Mouse (Mus musculus): Measurements from ENCODE around the gene H2al1e. TPM values are rescaled to one million over a fixed set of nuclear protein-coding genes. Genes with fewer than 3 reads are reported as not detected.
"Not testable (repeated sequence)": the region's sequence is repeated elsewhere in the genome, so short reads cannot be mapped to it uniquely, and the experiment has no call there.

H2al1e gene
- total RNA-seq, 1 experiment = not detected

- in situ Hi-C loops (cut with MboI; ENCODE audit: low sequenced_read_pairs in 2 of 2, unreplicated experiment in 2 of 2) = not testable (repeated sequence)
Observed at GRCm38 (mm10) chrX:11308524-11308923, 3.2 kb upstream of the H2al1e start, which contains the start of gene H2al1d. TSS of gene H2al1d (plus strand) at chrX:11308824.

GRCm38 (mm10) chrX:11314858-11315257 lies 3.1 kb downstream of the H2al1e start, which contains the start of gene H2al1f:
TSS of gene H2al1f (plus strand) at chrX:11315158.
- H3K9me3 ChIP-seq (ENCODE audit: control insufficient read depth, insufficient read depth, low read depth, low read length); in situ Hi-C loops (cut with MboI; ENCODE audit: low sequenced_read_pairs in 2 of 2, unreplicated experiment in 2 of 2); H3K4me1 ChIP-seq (ENCODE audit: control insufficient read depth in 2 of 2, insufficient read depth in 2 of 2, low read length in 2 of 2, poor library complexity in 1 of 2); H3K4me3 ChIP-seq (ENCODE audit: insufficient read depth in 1 of 2, low read depth in 1 of 2, low read length in 2 of 2, poor library complexity in 1 of 2, severe bottlenecking in 1 of 2); H3K27ac ChIP-seq (ENCODE audit: insufficient read depth, low read depth, low read length, poor library complexity, severe bottlenecking); H3K9ac ChIP-seq (ENCODE audit: insufficient read depth, low read depth, low read length, poor library complexity, severe bottlenecking); H3K36me3 ChIP-seq (ENCODE audit: control insufficient read depth, insufficient read depth, low read length, poor library complexity, severe bottlenecking); DNase-seq (ENCODE audit: low read depth, low spot score): not testable (repeated sequence)

More at GRCm38 (mm10) chrX:11308524-11308923, 3.2 kb upstream of the H2al1e start, which contains the start of gene H2al1d:
- DNase-seq (ENCODE audit: low read depth, low spot score); H3K36me3 ChIP-seq (ENCODE audit: control insufficient read depth, insufficient read depth, low read length, poor library complexity, severe bottlenecking); H3K4me1 ChIP-seq (ENCODE audit: control insufficient read depth in 2 of 2, insufficient read depth in 2 of 2, low read length in 2 of 2, poor library complexity in 1 of 2); H3K4me3 ChIP-seq (ENCODE audit: insufficient read depth in 1 of 2, low read depth in 1 of 2, low read length in 2 of 2, poor library complexity in 1 of 2, severe bottlenecking in 1 of 2); H3K27ac ChIP-seq (ENCODE audit: insufficient read depth, low read depth, low read length, poor library complexity, severe bottlenecking); H3K9me3 ChIP-seq (ENCODE audit: control insufficient read depth, insufficient read depth, low read depth, low read length); H3K9ac ChIP-seq (ENCODE audit: insufficient read depth, low read depth, low read length, poor library complexity, severe bottlenecking): not testable (repeated sequence)

GRCm38 (mm10) chrX:11317956-11318355 lies 6.2 kb downstream of the H2al1e start, which contains the start of gene H2al1g:
TSS of gene H2al1g (plus strand) at chrX:11318256.
- H3K4me1 ChIP-seq (ENCODE audit: control insufficient read depth in 2 of 2, insufficient read depth in 2 of 2, low read length in 2 of 2, poor library complexity in 1 of 2); H3K9me3 ChIP-seq (ENCODE audit: control insufficient read depth, insufficient read depth, low read depth, low read length); H3K27ac ChIP-seq (ENCODE audit: insufficient read depth, low read depth, low read length, poor library complexity, severe bottlenecking); H3K4me3 ChIP-seq (ENCODE audit: insufficient read depth in 1 of 2, low read depth in 1 of 2, low read length in 2 of 2, poor library complexity in 1 of 2, severe bottlenecking in 1 of 2); H3K36me3 ChIP-seq (ENCODE audit: control insufficient read depth, insufficient read depth, low read length, poor library complexity, severe bottlenecking); H3K9ac ChIP-seq (ENCODE audit: insufficient read depth, low read depth, low read length, poor library complexity, severe bottlenecking); in situ Hi-C loops (cut with MboI; ENCODE audit: low sequenced_read_pairs in 2 of 2, unreplicated experiment in 2 of 2); DNase-seq (ENCODE audit: low read depth, low spot score): not testable (repeated sequence)

GRCm38 (mm10) chrX:11321192-11321591 lies 9.5 kb downstream of the H2al1e start, which contains the start of gene H2al1h:
TSS of gene H2al1h (plus strand) at chrX:11321492.
- H3K4me1 ChIP-seq (ENCODE audit: control insufficient read depth in 2 of 2, insufficient read depth in 2 of 2, low read length in 2 of 2, poor library complexity in 1 of 2); H3K36me3 ChIP-seq (ENCODE audit: control insufficient read depth, insufficient read depth, low read length, poor library complexity, severe bottlenecking); H3K4me3 ChIP-seq (ENCODE audit: insufficient read depth in 1 of 2, low read depth in 1 of 2, low read length in 2 of 2, poor library complexity in 1 of 2, severe bottlenecking in 1 of 2); H3K9me3 ChIP-seq (ENCODE audit: control insufficient read depth, insufficient read depth, low read depth, low read length); H3K27ac ChIP-seq (ENCODE audit: insufficient read depth, low read depth, low read length, poor library complexity, severe bottlenecking); H3K9ac ChIP-seq (ENCODE audit: insufficient read depth, low read depth, low read length, poor library complexity, severe bottlenecking); in situ Hi-C loops (cut with MboI; ENCODE audit: low sequenced_read_pairs in 2 of 2, unreplicated experiment in 2 of 2); DNase-seq (ENCODE audit: low read depth, low spot score): not testable (repeated sequence)

- in situ Hi-C loops (cut with MboI; ENCODE audit: low sequenced_read_pairs in 2 of 2, unreplicated experiment in 2 of 2); DNase-seq (ENCODE audit: low read depth, low spot score); H3K4me3 ChIP-seq (ENCODE audit: insufficient read depth in 1 of 2, low read depth in 1 of 2, low read length in 2 of 2, poor library complexity in 1 of 2, severe bottlenecking in 1 of 2); H3K36me3 ChIP-seq (ENCODE audit: control insufficient read depth, insufficient read depth, low read length, poor library complexity, severe bottlenecking); H3K27ac ChIP-seq (ENCODE audit: insufficient read depth, low read depth, low read length, poor library complexity, severe bottlenecking); H3K4me1 ChIP-seq (ENCODE audit: control insufficient read depth in 2 of 2, insufficient read depth in 2 of 2, low read length in 2 of 2, poor library complexity in 1 of 2); H3K9ac ChIP-seq (ENCODE audit: insufficient read depth, low read depth, low read length, poor library complexity, severe bottlenecking); H3K9me3 ChIP-seq (ENCODE audit: control insufficient read depth, insufficient read depth, low read depth, low read length): not testable (repeated sequence)
Observed at GRCm38 (mm10) chrX:11324359-11324758, 12.6 kb downstream of the H2al1e start, which contains the start of gene H2al1i. TSS of gene H2al1i (plus strand) at chrX:11324659.

- H3K27ac ChIP-seq (ENCODE audit: insufficient read depth, low read depth, low read length, poor library complexity, severe bottlenecking); in situ Hi-C loops (cut with MboI; ENCODE audit: low sequenced_read_pairs in 2 of 2, unreplicated experiment in 2 of 2); H3K9ac ChIP-seq (ENCODE audit: insufficient read depth, low read depth, low read length, poor library complexity, severe bottlenecking); H3K4me1 ChIP-seq (ENCODE audit: control insufficient read depth in 2 of 2, insufficient read depth in 2 of 2, low read length in 2 of 2, poor library complexity in 1 of 2); DNase-seq (ENCODE audit: low read depth, low spot score); H3K36me3 ChIP-seq (ENCODE audit: control insufficient read depth, insufficient read depth, low read length, poor library complexity, severe bottlenecking); H3K4me3 ChIP-seq (ENCODE audit: insufficient read depth in 1 of 2, low read depth in 1 of 2, low read length in 2 of 2, poor library complexity in 1 of 2, severe bottlenecking in 1 of 2); H3K9me3 ChIP-seq (ENCODE audit: control insufficient read depth, insufficient read depth, low read depth, low read length): not testable (repeated sequence)
Observed at GRCm38 (mm10) chrX:11327522-11327921, 15.8 kb downstream of the H2al1e start, which contains the start of gene H2al1j. TSS of gene H2al1j (plus strand) at chrX:11327822.

Measured in ES-E14 (cell line).